Mouse (Mus musculus): ENCODE measurements around the gene Phyhipl. TPM values are rescaled to one million over a fixed set of nuclear protein-coding genes. Genes with fewer than 3 reads are reported as not detected.

Phyhipl gene
- total and polyA plus RNA-seq, 3 experiments, result not detected

DNA sequence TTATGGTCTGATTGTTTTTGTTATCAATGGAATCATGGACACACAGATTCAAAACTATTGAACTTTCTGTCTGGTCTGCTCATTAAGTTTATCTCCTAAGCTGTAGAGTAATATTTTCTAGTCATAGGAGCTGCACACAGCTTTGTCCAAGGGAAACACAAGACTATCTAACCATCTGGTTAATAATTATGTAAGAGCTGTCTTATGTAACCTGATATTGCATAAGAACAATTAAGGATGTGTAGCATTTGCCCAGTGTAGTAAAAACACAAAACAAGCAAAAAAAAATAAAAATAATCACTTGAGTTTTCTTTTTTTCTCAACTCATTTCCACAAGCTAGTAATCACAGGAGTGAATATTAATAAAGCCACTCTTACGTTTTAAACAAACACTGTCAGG is 20.5 kb downstream of the Phyhipl start:
- Histone ChIP-seq H3K9me3 (replicated peaks; ENCODE audit: low read length) (peaks cover 51% of the 10 kb centered on the region), H3K36me3 (replicated peaks in 1 of 2; ENCODE audit: control insufficient read depth in 1 of 2, insufficient read depth in 1 of 2, low read length in 1 of 2) (no peaks in the 10 kb centered on the region), H3K27ac (ENCODE audit: insufficient read depth, low read depth) (no peak overlapping the region), H3K9ac (ENCODE audit: insufficient read depth, low read depth) (no peak overlapping the region), H3K4me1 (ENCODE audit: control insufficient read depth in 1 of 2, insufficient read depth in 2 of 2) (no peaks in the 10 kb centered on the region), H3K4me2 (ENCODE audit: insufficient read depth, low read depth, poor library complexity, severe bottlenecking) (no peak overlapping the region), H3K27me3 (replicated peaks) (no peaks in the 10 kb centered on the region), H3K79me2 (replicated peaks; ENCODE audit: control insufficient read depth, extremely low read depth, insufficient read depth, poor library complexity, severe bottlenecking) (no peaks in the 10 kb centered on the region), H3K4me3 (replicated peaks in 1 of 3; ENCODE audit: low read depth in 2 of 3, low read length in 2 of 3, poor library complexity in 1 of 3) (no peak overlapping the region)
- TF ChIP-seq USF1 (IDR thresholded peaks at IDR 0.05; ENCODE audit: low read depth, low read length) (no peak), JUND (conservative IDR thresholded peaks at IDR 0.05; ENCODE audit: low read depth, low read length) (no peak), NRF1 (IDR thresholded peaks at IDR 0.05; ENCODE audit: low read depth, low read length) (no peak), IRF4 (IDR thresholded peaks at IDR 0.05; ENCODE audit: low read depth, low read length) (no peak), POLR2AphosphoS2 (IDR thresholded peaks at IDR 0.05; ENCODE audit: low read depth, low read length) (no peak), ZNF384 (IDR thresholded peaks at IDR 0.05; ENCODE audit: low read depth, low read length) (no peak), MAX (IDR thresholded peaks at IDR 0.05; ENCODE audit: low read length) (no peak), JUN (IDR thresholded peaks at IDR 0.05; ENCODE audit: insufficient read depth, low read depth, low read length) (no peak), ZC3H11A (IDR thresholded peaks at IDR 0.05; ENCODE audit: low read depth, low read length) (no peak), HCFC1 (IDR thresholded peaks at IDR 0.05; ENCODE audit: low read depth, low read length) (no peak), BHLHE40 (IDR thresholded peaks at IDR 0.05; ENCODE audit: low read depth, low read length) (no peak), E2F4 (IDR thresholded peaks at IDR 0.05; ENCODE audit: insufficient replicate concordance, low read depth, low read length) (no peak), ZMIZ1 (IDR thresholded peaks at IDR 0.05; ENCODE audit: low read depth, low read length) (no peak), EP300 (IDR thresholded peaks at IDR 0.05; ENCODE audit: low read length) (no peak), MAZ (IDR thresholded peaks at IDR 0.05; ENCODE audit: low read depth, low read length) (no peak), KAT2A (IDR thresholded peaks at IDR 0.05; ENCODE audit: insufficient replicate concordance, low read length) (no peak)
- DNase-seq (ENCODE audit: extremely low read depth), result no peak
- dilution Hi-C loops (cut with MboI; ENCODE audit: extremely low pct_ligation_motif_present, extremely low pct_unique_long_range_greater_than_20kb, low sequenced_read_pairs) (no loop called here), in situ Hi-C loops (cut with MboI; ENCODE audit: low pct_ligation_motif_present, low pct_unique_long_range_greater_than_20kb, low sequenced_read_pairs) (no loop called here)

DNA sequence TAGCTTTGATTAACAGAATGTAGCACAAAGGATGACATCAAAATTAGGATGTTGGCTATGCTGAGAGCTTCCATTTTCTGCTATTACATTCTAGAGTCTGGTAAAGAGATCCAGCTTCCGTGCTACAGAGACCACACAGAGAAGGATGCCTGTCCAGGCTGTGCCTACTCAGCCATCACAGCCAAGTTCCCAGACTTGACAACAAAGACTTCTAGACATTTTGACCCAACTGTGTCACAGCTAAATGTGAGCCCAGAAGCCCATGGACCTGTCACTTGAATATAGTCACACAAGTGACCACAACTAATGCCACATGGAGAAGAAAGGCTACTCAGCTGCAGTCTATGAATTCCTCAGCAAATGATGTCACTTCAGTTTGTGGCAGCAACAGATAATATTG is 24.6 kb downstream of the Phyhipl start:
- peaks cover 34% of the 10 kb centered on the region for H3K9me3 ChIP-seq (replicated peaks; ENCODE audit: low read length)
- no peaks in the 10 kb centered on the region for H3K36me3 ChIP-seq (replicated peaks in 1 of 2; ENCODE audit: control insufficient read depth in 1 of 2, insufficient read depth in 1 of 2, low read length in 1 of 2)
- dilution Hi-C loops (cut with MboI; ENCODE audit: extremely low pct_ligation_motif_present, extremely low pct_unique_long_range_greater_than_20kb, low sequenced_read_pairs) (no loop called here), in situ Hi-C loops (cut with MboI; ENCODE audit: low pct_ligation_motif_present, low pct_unique_long_range_greater_than_20kb, low sequenced_read_pairs) (no loop called here)
- TF ChIP-seq USF2 (conservative IDR thresholded peaks at IDR 0.05; ENCODE audit: low read depth, low read length) (no peak), E2F4 (IDR thresholded peaks at IDR 0.05; ENCODE audit: insufficient replicate concordance, low read depth, low read length) (no peak), NRF1 (IDR thresholded peaks at IDR 0.05; ENCODE audit: low read depth, low read length) (no peak), MXI1 (IDR thresholded peaks at IDR 0.05; ENCODE audit: low read depth, low read length) (no peak), CTCF (conservative IDR thresholded peaks at IDR 0.05 in 1 of 2, IDR thresholded peaks at IDR 0.05 in 1 of 2; ENCODE audit: low read depth in 2 of 2, low read length in 2 of 2) (no peak), TBP (conservative IDR thresholded peaks at IDR 0.05; ENCODE audit: low read depth, low read length) (no peak), MAX (IDR thresholded peaks at IDR 0.05; ENCODE audit: low read length) (no peak), CHD2 (IDR thresholded peaks at IDR 0.05; ENCODE audit: low read length) (no peak), CHD1 (IDR thresholded peaks at IDR 0.05; ENCODE audit: low read depth, low read length) (no peak), ZNF384 (IDR thresholded peaks at IDR 0.05; ENCODE audit: low read depth, low read length) (no peak), ZC3H11A (IDR thresholded peaks at IDR 0.05; ENCODE audit: low read depth, low read length) (no peak), ZKSCAN1 (IDR thresholded peaks at IDR 0.05; ENCODE audit: borderline replicate concordance, low read depth, low read length) (no peak), SIN3A (IDR thresholded peaks at IDR 0.05; ENCODE audit: low read length) (no peak), PAX5 (IDR thresholded peaks at IDR 0.05; ENCODE audit: low read length) (no peak)
- no peaks in the 10 kb centered on the region for H3K79me2 ChIP-seq (replicated peaks; ENCODE audit: control insufficient read depth, extremely low read depth, insufficient read depth, poor library complexity, severe bottlenecking)
- no peaks in the 10 kb centered on the region for H3K4me1 ChIP-seq (ENCODE audit: control insufficient read depth in 1 of 2, insufficient read depth in 2 of 2)
- DNase-seq (ENCODE audit: extremely low read depth), result no peak
- H3K9ac ChIP-seq (ENCODE audit: insufficient read depth, low read depth), result no peak overlapping the region
- H3K4me2 ChIP-seq (ENCODE audit: insufficient read depth, low read depth, poor library complexity, severe bottlenecking), result no peak overlapping the region
- no peaks in the 10 kb centered on the region for H3K27me3 ChIP-seq (replicated peaks)
- H3K27ac ChIP-seq (ENCODE audit: insufficient read depth, low read depth), result no peak overlapping the region
- H3K4me3 ChIP-seq (replicated peaks in 1 of 3; ENCODE audit: low read depth in 2 of 3, low read length in 2 of 3, poor library complexity in 1 of 3), result no peak overlapping the region

Data from CH12.LX (cell line).